Mouse (Mus musculus): ENCODE data around the gene Pi16. TPM values are rescaled to one million over a fixed set of nuclear protein-coding genes. Genes with fewer than 3 reads are reported as not detected.
A peak's percentile ranks its signal among the peaks of the same experiment; 100 is the strongest.

The Pi16 gene
- polyA plus RNA-seq, 1 experiment from 2014 or later: 0.73 TPM

- no peak for ATAC-seq
- H3K9ac ChIP-seq (ENCODE audit: low read depth, low read length): no peak overlapping the region
- H3K4me3 ChIP-seq (ENCODE audit: low read depth, low read length): no peak overlapping the region
- WGBS: 93% methylated on average over 3 of the region's 3 CpGs
- no peak for TF ChIP-seq CTCF (IDR thresholded peaks at IDR 0.05; ENCODE audit: low read depth)
- H3K27ac ChIP-seq (ENCODE audit: low read depth, low read length): no peak overlapping the region
- H3K9me3 ChIP-seq (ENCODE audit: control insufficient read depth): no peaks in the 10 kb centered on the region
- no peaks in the 10 kb centered on the region for H3K36me3 ChIP-seq (ENCODE audit: control insufficient read depth, insufficient read depth)
- H3K27me3 ChIP-seq (replicated peaks; ENCODE audit: control insufficient read depth, insufficient read depth, low read length): no peaks in the 10 kb centered on the region; the same call in 1 of the 2 replicates
- no peak overlapping the region for H3K4me2 ChIP-seq (replicated peaks; ENCODE audit: low read depth)
- no peaks in the 10 kb centered on the region for H3K4me1 ChIP-seq (replicated peaks; ENCODE audit: control insufficient read depth, insufficient read depth, low read length)
Observed at GRCm38 (mm10) chr17:29323625-29324024, 6.1 kb downstream of the Pi16 start.

GRCm38 (mm10) chr17:29325831-29326230 lies 8.4 kb downstream of the Pi16 start:
- Histone ChIP-seq H3K36me3 (ENCODE audit: control insufficient read depth, insufficient read depth) (no peaks in the 10 kb centered on the region), H3K4me1 (replicated peaks; ENCODE audit: control insufficient read depth, insufficient read depth, low read length) (no peaks in the 10 kb centered on the region), H3K4me2 (replicated peaks; ENCODE audit: low read depth) (no peak overlapping the region), H3K27me3 (replicated peaks; ENCODE audit: control insufficient read depth, insufficient read depth, low read length) (no peaks in the 10 kb centered on the region; the same call in 1 of the 2 replicates), H3K9me3 (ENCODE audit: control insufficient read depth) (no peaks in the 10 kb centered on the region), H3K9ac (ENCODE audit: low read depth, low read length) (no peak overlapping the region), H3K4me3 (ENCODE audit: low read depth, low read length) (no peak overlapping the region), H3K27ac (ENCODE audit: low read depth, low read length) (no peak overlapping the region)
- no peak for TF ChIP-seq CTCF (IDR thresholded peaks at IDR 0.05; ENCODE audit: low read depth)
- no peak for ATAC-seq
- 81% methylated on average over 13 of the region's 13 CpGs for WGBS

DNA sequence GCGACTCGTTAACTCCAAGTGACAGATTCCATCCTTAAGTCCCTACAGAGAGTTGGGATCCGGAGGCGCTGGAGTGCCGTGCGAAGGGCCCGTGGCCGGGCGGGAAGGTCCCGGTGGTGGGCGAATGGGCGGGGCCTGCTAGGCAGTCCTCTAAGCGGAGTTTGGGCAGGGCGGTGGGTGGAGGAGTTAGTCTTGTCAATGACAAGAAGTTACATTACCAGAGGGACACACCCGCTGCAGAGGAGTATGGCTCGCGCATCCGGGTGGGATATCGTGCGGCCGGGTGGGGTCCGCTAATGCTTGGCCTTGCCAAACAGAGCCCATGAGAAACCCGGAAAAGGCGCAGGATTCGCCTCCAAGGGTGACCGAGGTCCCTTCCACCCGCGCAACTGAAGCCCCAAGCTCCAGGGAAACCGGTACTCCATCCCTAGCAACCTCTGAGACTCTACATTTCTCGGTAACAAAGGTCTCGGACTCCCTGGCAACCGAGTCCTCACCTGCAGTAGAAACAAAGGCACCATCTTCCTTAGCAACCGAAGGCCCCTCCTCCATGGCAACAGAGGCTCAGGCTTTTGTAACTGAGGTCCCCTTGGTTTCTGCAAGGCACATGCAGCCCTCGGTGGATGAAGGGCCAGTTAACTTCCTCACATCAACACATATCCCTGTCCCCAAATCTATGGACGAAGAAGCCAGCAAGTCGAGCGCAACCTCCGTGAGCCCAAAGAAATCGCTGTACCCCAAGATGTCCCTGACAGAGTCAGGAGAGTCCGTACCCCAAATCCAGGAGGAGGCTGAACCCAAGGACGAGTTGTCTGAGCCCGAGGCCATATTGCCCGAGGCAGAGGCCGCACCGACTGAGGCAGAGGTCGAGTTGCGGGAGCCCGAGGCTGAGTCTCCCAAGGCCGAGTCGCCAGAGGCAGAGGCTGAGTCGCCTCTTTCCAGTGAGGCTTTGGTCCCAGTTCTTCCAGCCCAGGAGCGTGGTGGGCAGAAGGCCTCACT lies 9.3 kb downstream of the Pi16 start:
- Histone ChIP-seq H3K36me3 (ENCODE audit: control insufficient read depth, insufficient read depth) (peaks cover 4% of the 10 kb centered on the region; the same call in 1 of the 2 replicates), H3K4me3 (ENCODE audit: low read depth, low read length) (no peak overlapping the region), H3K4me1 (replicated peaks; ENCODE audit: control insufficient read depth, insufficient read depth, low read length) (no peaks in the 10 kb centered on the region), H3K27ac (ENCODE audit: low read depth, low read length) (no peak overlapping the region), H3K27me3 (replicated peaks; ENCODE audit: control insufficient read depth, insufficient read depth, low read length) (no peaks in the 10 kb centered on the region; the same call in 1 of the 2 replicates), H3K9ac (ENCODE audit: low read depth, low read length) (no peak overlapping the region), H3K4me2 (replicated peaks; ENCODE audit: low read depth) (peak overlapping the region; percentile 4; the same call in 1 of the 2 replicates), H3K9me3 (ENCODE audit: control insufficient read depth) (no peaks in the 10 kb centered on the region)
- no peak for TF ChIP-seq CTCF (IDR thresholded peaks at IDR 0.05; ENCODE audit: low read depth)
- no peak for ATAC-seq
- WGBS: 29% methylated on average over 52 of the region's 52 CpGs

GRCm38 (mm10) chr17:29327691-29328090 lies 10.2 kb downstream of the Pi16 start:
- Histone ChIP-seq H3K9ac (ENCODE audit: low read depth, low read length) (no peak overlapping the region), H3K4me3 (ENCODE audit: low read depth, low read length) (no peak overlapping the region), H3K4me1 (replicated peaks; ENCODE audit: control insufficient read depth, insufficient read depth, low read length) (no peaks in the 10 kb centered on the region), H3K9me3 (ENCODE audit: control insufficient read depth) (no peaks in the 10 kb centered on the region), H3K27me3 (replicated peaks; ENCODE audit: control insufficient read depth, insufficient read depth, low read length) (no peaks in the 10 kb centered on the region; the same call in 1 of the 2 replicates), H3K27ac (ENCODE audit: low read depth, low read length) (no peak overlapping the region), H3K36me3 (ENCODE audit: control insufficient read depth, insufficient read depth) (peaks cover 12% of the 10 kb centered on the region), H3K4me2 (replicated peaks; ENCODE audit: low read depth) (no peak overlapping the region)
- no peak for TF ChIP-seq CTCF (IDR thresholded peaks at IDR 0.05; ENCODE audit: low read depth)
- 93% methylated on average over 9 of the region's 9 CpGs for WGBS
- ATAC-seq: no peak

DNA sequence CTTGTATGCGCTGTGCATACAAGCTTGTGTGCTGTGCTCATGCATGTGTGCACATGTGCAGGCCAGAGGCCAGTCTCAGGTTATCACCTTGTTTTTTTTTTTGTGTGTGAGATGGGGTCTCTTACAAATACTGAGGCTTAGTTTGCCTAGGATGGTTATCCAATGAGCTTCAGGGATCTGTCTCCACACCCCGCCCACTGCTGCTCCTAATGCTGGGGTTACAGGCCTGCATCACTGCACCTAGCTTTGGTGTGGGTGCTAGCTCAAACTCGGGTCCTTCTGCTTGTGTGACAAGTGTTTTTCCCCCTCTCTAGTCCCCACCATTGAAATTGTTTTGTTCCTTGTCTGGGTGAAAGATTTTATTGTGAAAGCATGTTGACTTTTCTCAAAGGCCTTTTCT lies 12.7 kb downstream of the Pi16 start:
- H3K27me3 ChIP-seq (replicated peaks; ENCODE audit: control insufficient read depth, insufficient read depth, low read length): no peaks in the 10 kb centered on the region; the same call in 1 of the 2 replicates
- no peak overlapping the region for H3K4me2 ChIP-seq (replicated peaks; ENCODE audit: low read depth)
- no peak for TF ChIP-seq CTCF (IDR thresholded peaks at IDR 0.05; ENCODE audit: low read depth)
- no peak overlapping the region for H3K9ac ChIP-seq (ENCODE audit: low read depth, low read length)
- ATAC-seq: no peak
- no peaks in the 10 kb centered on the region for H3K9me3 ChIP-seq (ENCODE audit: control insufficient read depth)
- no peaks in the 10 kb centered on the region for H3K4me1 ChIP-seq (replicated peaks; ENCODE audit: control insufficient read depth, insufficient read depth, low read length)
- H3K4me3 ChIP-seq (ENCODE audit: low read depth, low read length): no peak overlapping the region
- 82% methylated on average over 3 of the region's 3 CpGs for WGBS
- peaks cover 32% of the 10 kb centered on the region for H3K36me3 ChIP-seq (ENCODE audit: control insufficient read depth, insufficient read depth)
- H3K27ac ChIP-seq (ENCODE audit: low read depth, low read length): no peak overlapping the region

- 28% methylated on average over 5 of the region's 5 CpGs for WGBS
- Histone ChIP-seq H3K36me3 (ENCODE audit: control insufficient read depth, insufficient read depth) (peaks cover 38% of the 10 kb centered on the region), H3K4me1 (replicated peaks; ENCODE audit: control insufficient read depth, insufficient read depth, low read length) (no peaks in the 10 kb centered on the region), H3K9ac (ENCODE audit: low read depth, low read length) (no peak overlapping the region), H3K9me3 (ENCODE audit: control insufficient read depth) (no peaks in the 10 kb centered on the region), H3K4me2 (replicated peaks; ENCODE audit: low read depth) (no peak overlapping the region), H3K27me3 (replicated peaks; ENCODE audit: control insufficient read depth, insufficient read depth, low read length) (no peaks in the 10 kb centered on the region; the same call in 1 of the 2 replicates), H3K4me3 (ENCODE audit: low read depth, low read length) (no peak overlapping the region), H3K27ac (ENCODE audit: low read depth, low read length) (no peak overlapping the region)
- ATAC-seq: 0 out of 2 replicates have a peak, but pooled peaks have one; percentile 28
- peak; percentile 20 for TF ChIP-seq CTCF (IDR thresholded peaks at IDR 0.05; ENCODE audit: low read depth)
Observed at GRCm38 (mm10) chr17:29330671-29331410, 13.4 kb downstream of the Pi16 start.
